Mouse (Mus musculus) lung, embryonic 14.5 days (tissue): Measurements from ENCODE around the gene Eif3l. TPM values are rescaled to one million over a fixed set of nuclear protein-coding genes. Genes with fewer than 3 reads are reported as not detected.

ENCODE experiments used
- ATAC-seq: fragments of 200-750 bp; cut with Nextera tagmentation; 2 replicates; pipeline ENCODE4 v1.8.0; 2017; ENCODE audit warnings: mild to moderate bottlenecking, moderate TSS enrichment, moderate library complexity; ENCODE audit not compliant: insufficient read depth
- DNase-seq: peaks from one replicate; pipeline ENCODE4 v3.0.0-alpha.2; 2015
- H3K27ac ChIP-seq: fragments of 300-500 bp; sonication (generic); 2 replicates; pipeline ENCODE4 v1.5.1; 2014; ENCODE audit warnings: low read depth, mild to moderate bottlenecking, moderate library complexity
- H3K27me3 ChIP-seq: fragments of 300-500 bp; sonication (generic); 2 replicates; pipeline ENCODE4 v1.6.1; 2014; ENCODE audit warnings: low read length, control low read depth; ENCODE audit not compliant: insufficient read depth
- H3K36me3 ChIP-seq: fragments of 300-500 bp; sonication (generic); 2 replicates; pipeline ENCODE4 v1.6.1; 2014; ENCODE audit warnings: control low read depth; ENCODE audit not compliant: insufficient read depth
- H3K4me1 ChIP-seq: fragments of 300-500 bp; sonication (generic); 2 replicates; pipeline ENCODE4 v1.6.1; 2014; ENCODE audit warnings: antibody characterized with exemption, control low read depth; ENCODE audit not compliant: insufficient read depth
- H3K4me2 ChIP-seq: fragments of 300-500 bp; sonication (generic); 2 replicates; pipeline ENCODE4 v1.6.1; 2014; ENCODE audit warnings: mild to moderate bottlenecking
- H3K4me3 ChIP-seq: fragments of 300-500 bp; sonication (generic); 2 replicates; pipeline ENCODE4 v1.5.1; 2014; ENCODE audit warnings: low read depth, low read length
- H3K9ac ChIP-seq: fragments of 300-500 bp; sonication (generic); 2 replicates; pipeline ENCODE4 v1.6.1; 2014
- H3K9me3 ChIP-seq: fragments of 300-500 bp; sonication (generic); 2 replicates; pipeline ENCODE4 v1.6.1; 2016; ENCODE audit warnings: low read depth, low read length, control low read depth
- CTCF ChIP-seq: IDR thresholded peaks from 2 replicates; pipeline ENCODE4 v1.5.1; 2016; ENCODE audit warnings: antibody characterized with exemption, low read depth
- WGBS: fragments of 180-500 bp; shearing (Covaris S2); extraction: QIAGEN DNeasy Blood & Tissue Kit; methylation state at CpG from one replicate; pipeline ENCODE4 v1.1.7; 2014; 5-methylcytosine and 5-hydroxymethylcytosine counted together
- polyA plus RNA-seq: library from polyadenylated mRNA; unstranded; fragments of >200 nt; fragmentation: Nextera tagmentation; extraction: Ambion mirVana; gene quantifications from 2 replicates; pipeline ENCODE4 v1.2.1, GENCODE M21; 2014

Eif3l gene
- polyA plus RNA-seq, 1 experiment from 2014 or later, result 243 TPM

DNA sequence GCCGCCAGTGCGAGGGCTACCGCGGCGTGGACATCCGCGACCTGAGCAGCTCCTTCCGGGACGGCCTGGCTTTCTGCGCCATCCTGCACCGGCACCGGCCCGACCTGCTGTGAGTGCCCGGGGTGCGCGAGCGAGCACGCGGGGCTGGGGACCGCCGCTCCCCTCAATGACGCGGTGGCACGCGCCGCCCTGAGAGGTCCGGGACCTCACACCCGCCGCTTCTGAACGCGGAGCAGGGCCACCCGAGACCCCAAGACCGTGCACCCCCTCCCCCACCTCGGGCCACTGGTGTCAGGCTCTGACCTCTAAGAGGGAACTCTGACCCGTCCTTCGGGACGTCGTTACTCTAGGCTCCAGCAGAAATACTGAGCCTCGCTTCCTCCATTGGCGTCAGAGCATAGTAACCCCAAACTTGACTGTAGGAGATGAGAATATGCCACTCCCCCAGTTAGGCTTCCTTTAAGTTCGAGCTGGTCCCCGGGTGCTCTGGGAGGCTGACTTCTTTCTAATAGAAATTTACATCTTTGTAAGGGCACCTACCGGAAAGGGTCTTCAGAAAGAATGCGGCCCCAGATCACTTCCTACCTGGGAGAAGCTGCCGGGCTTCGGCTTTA, 34.4 kb downstream of the Eif3l start:
- Histone ChIP-seq H3K27me3 (no peaks in the 10 kb centered on the region), H3K4me2 (peak overlapping the region; percentile 98), H3K27ac (peak overlapping the region; percentile 83), H3K9ac (peak overlapping the region; percentile 87), H3K4me3 (peak overlapping the region; percentile 90), H3K4me1 (peaks cover 15% of the 10 kb centered on the region), H3K36me3 (peaks cover 4% of the 10 kb centered on the region; the same call in 1 of the 2 replicates), H3K9me3 (no peaks in the 10 kb centered on the region)
- DNase-seq, result peak; percentile 31
- WGBS, result under 1% methylated on average over 46 of the region's 46 CpGs
- peak; percentile 53 for ATAC-seq
- TF ChIP-seq CTCF, result no peak

DNA sequence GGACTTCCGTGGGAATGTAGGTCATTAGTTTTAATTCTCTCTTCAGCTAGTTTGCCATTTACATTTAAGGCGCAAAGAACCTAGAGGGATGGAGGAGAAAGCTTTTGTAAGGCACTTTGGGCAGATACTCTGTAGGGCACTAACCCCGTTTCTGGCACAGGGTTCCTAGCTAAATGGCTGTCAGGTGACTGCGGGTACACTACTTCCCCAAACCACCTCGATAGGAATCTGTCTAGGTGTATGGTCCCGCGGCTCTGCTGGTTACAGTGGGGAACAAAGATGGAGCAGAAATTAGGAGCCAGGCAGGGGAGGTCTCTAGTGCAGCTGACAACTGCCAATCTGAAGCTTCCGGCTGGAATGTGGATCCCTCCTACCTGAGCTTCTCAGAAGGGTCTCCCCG, 35.1 kb downstream of the Eif3l start:
- DNase-seq (no peak), ATAC-seq (no peak)
- no peak for TF ChIP-seq CTCF
- Histone ChIP-seq H3K4me1 (peaks cover 15% of the 10 kb centered on the region), H3K36me3 (peaks cover 10% of the 10 kb centered on the region), H3K27me3 (no peaks in the 10 kb centered on the region), H3K27ac (no peak overlapping the region), H3K4me3 (peak overlapping the region; percentile 90), H3K4me2 (peak overlapping the region; percentile 98), H3K9me3 (no peaks in the 10 kb centered on the region), H3K9ac (peak overlapping the region; percentile 87; the same call in 1 of the 2 replicates)
- 16% methylated on average over 9 of the region's 9 CpGs for WGBS

- TF ChIP-seq CTCF, result no peak
- no peaks in the 10 kb centered on the region for H3K27me3 ChIP-seq
- H3K4me2 ChIP-seq, result peak overlapping the region; percentile 98
- no peak overlapping the region for H3K27ac ChIP-seq
- no peaks in the 10 kb centered on the region for H3K9me3 ChIP-seq
- peaks cover 15% of the 10 kb centered on the region for H3K36me3 ChIP-seq
- ATAC-seq (no peak), DNase-seq (no peak)
- peak overlapping the region; percentile 87; the same call in 1 of the 2 replicates for H3K9ac ChIP-seq
- H3K4me3 ChIP-seq, result peak overlapping the region; percentile 90
- WGBS, result 54% methylated on average over 2 of the region's 2 CpGs
- H3K4me1 ChIP-seq, result peaks cover 15% of the 10 kb centered on the region
Observed at GRCm38 (mm10) chr15:79110528-79110927, 35.5 kb downstream of the Eif3l start.

- DNase-seq (peak; percentile 77), ATAC-seq (no peak)
- no peaks in the 10 kb centered on the region for H3K9me3 ChIP-seq
- H3K4me2 ChIP-seq, result peak overlapping the region; percentile 98; the same call in 1 of the 2 replicates
- TF ChIP-seq CTCF, result no peak
- peaks cover 25% of the 10 kb centered on the region for H3K36me3 ChIP-seq
- peak overlapping the region; percentile 30; the same call in 1 of the 2 replicates for H3K27ac ChIP-seq
- no peak overlapping the region for H3K9ac ChIP-seq
- H3K4me1 ChIP-seq, result peaks cover 15% of the 10 kb centered on the region
- no peak overlapping the region for H3K4me3 ChIP-seq
- 44% methylated on average over 4 of the region's 4 CpGs for WGBS
- no peaks in the 10 kb centered on the region for H3K27me3 ChIP-seq
Observed at GRCm38 (mm10) chr15:79111774-79112173, 36.8 kb downstream of the Eif3l start.

GRCm38 (mm10) chr15:79115276-79115675, 40.3 kb downstream of the Eif3l start:
- DNase-seq (no peak), ATAC-seq (no peak)
- H3K4me3 ChIP-seq, result no peak overlapping the region
- peaks cover 11% of the 10 kb centered on the region for H3K4me1 ChIP-seq
- H3K9me3 ChIP-seq, result no peaks in the 10 kb centered on the region
- no peak overlapping the region for H3K9ac ChIP-seq
- no peak overlapping the region for H3K4me2 ChIP-seq
- H3K27me3 ChIP-seq, result no peaks in the 10 kb centered on the region
- 55% methylated on average over 5 of the region's 5 CpGs for WGBS
- no peak for TF ChIP-seq CTCF
- no peak overlapping the region for H3K27ac ChIP-seq
- H3K36me3 ChIP-seq, result peaks cover 53% of the 10 kb centered on the region

DNA sequence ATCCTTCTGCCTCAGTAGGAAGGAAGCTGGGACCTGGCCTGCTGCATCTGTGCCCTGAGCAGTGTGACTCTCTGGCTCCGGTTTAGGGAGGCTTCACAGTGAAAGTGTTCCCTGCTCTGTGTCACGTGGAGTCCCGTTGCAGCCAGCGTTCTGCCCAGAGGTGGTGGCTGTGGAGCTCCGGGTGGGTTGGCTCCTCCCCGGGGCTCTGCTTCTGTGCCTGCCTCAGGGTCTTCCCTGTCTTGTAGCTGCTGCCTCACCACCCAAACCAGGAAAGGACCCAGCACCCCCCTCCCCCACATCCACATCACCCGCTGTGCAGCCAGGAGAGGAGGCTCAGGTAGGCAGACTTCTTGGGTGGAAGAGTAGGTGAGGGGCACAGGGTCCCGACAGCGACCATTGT, 44.5 kb downstream of the Eif3l start:
- peaks cover 83% of the 10 kb centered on the region for H3K36me3 ChIP-seq
- no peak for TF ChIP-seq CTCF
- ATAC-seq, result no peak

GRCm38 (mm10) chr15:79122119-79122518, 47.1 kb downstream of the Eif3l start:
- ATAC-seq, result no peak
- Histone ChIP-seq H3K9me3 (no peaks in the 10 kb centered on the region), H3K9ac (no peak overlapping the region), H3K4me3 (no peak overlapping the region), H3K4me2 (no peak overlapping the region), H3K27me3 (no peaks in the 10 kb centered on the region), H3K36me3 (peaks cover 84% of the 10 kb centered on the region), H3K27ac (no peak overlapping the region), H3K4me1 (no peaks in the 10 kb centered on the region)
- no peak for TF ChIP-seq CTCF
- WGBS, result 78% methylated on average over 4 of the region's 4 CpGs
- no peak for DNase-seq

More for the DNA sequence above, 44.5 kb downstream of the Eif3l start:
- H3K27me3 ChIP-seq, result no peaks in the 10 kb centered on the region
- WGBS, result 80% methylated on average over 9 of the region's 9 CpGs
- no peak overlapping the region for H3K4me3 ChIP-seq
- H3K4me1 ChIP-seq, result no peaks in the 10 kb centered on the region
- H3K4me2 ChIP-seq, result no peak overlapping the region
- no peaks in the 10 kb centered on the region for H3K9me3 ChIP-seq
- DNase-seq, result no peak
- H3K27ac ChIP-seq, result no peak overlapping the region
- no peak overlapping the region for H3K9ac ChIP-seq
